Mouse (Mus musculus) yolk sac, embryonic 10.5 days (tissue): ENCODE data around the gene Hcfc1.
A peak's percentile ranks its signal among the peaks of the same experiment; 100 is the strongest.

Experiments used
- DNase-seq: peaks from one replicate; pipeline ENCODE4 v3.0.0-alpha.2; 2017; ENCODE audit warnings: low spot score

The Hcfc1 gene

GRCm38 (mm10) chrX:73966248-73967176, at the start of gene Hcfc1:
Gene Hcfc1 (minus strand): TSS chrX:73966357.
- peak; percentile 88 for DNase-seq

- DNase-seq, result no peak
These were observed 48.4 kb upstream of the Hcfc1 start for GRCm38 (mm10) chrX:74014597-74014996.

- DNase-seq, result no peak
These were observed 41.9 kb upstream of the Hcfc1 start for GRCm38 (mm10) chrX:74008063-74008462.

- DNase-seq, result no peak
These were observed 40.2 kb upstream of the Hcfc1 start for GRCm38 (mm10) chrX:74006401-74006800.

- no peak for DNase-seq
These were observed 37.5 kb upstream of the Hcfc1 start for GRCm38 (mm10) chrX:74003644-74004043.

GRCm38 (mm10) chrX:74001024-74001423, 34.9 kb upstream of the Hcfc1 start:
- no peak for DNase-seq

GRCm38 (mm10) chrX:73998911-73999869, 33.0 kb upstream of the Hcfc1 start:
- DNase-seq, result peak; percentile 65

- no peak for DNase-seq
These were observed 11.6 kb upstream of the Hcfc1 start for GRCm38 (mm10) chrX:73977783-73978182.

GRCm38 (mm10) chrX:73976283-73976682, 10.1 kb upstream of the Hcfc1 start:
- no peak for DNase-seq

GRCm38 (mm10) chrX:73972774-73973173, 6.6 kb upstream of the Hcfc1 start:
- DNase-seq, result no peak

- DNase-seq, result no peak
These were observed 4.6 kb upstream of the Hcfc1 start for GRCm38 (mm10) chrX:73970781-73971180.

- no peak for DNase-seq
These were observed 3.6 kb upstream of the Hcfc1 start for GRCm38 (mm10) chrX:73969729-73970128.

- DNase-seq, result no peak
These were observed 3.0 kb upstream of the Hcfc1 start for GRCm38 (mm10) chrX:73969167-73969566.

GRCm38 (mm10) chrX:73967177-73968075, 1.3 kb upstream of the Hcfc1 start:
- peak; percentile 89 for DNase-seq

- peak; percentile 35 for DNase-seq
These were observed 850 bp downstream of the Hcfc1 start for GRCm38 (mm10) chrX:73965307-73965706.

GRCm38 (mm10) chrX:73964363-73964762, 1.8 kb downstream of the Hcfc1 start:
- no peak for DNase-seq

- DNase-seq, result no peak
These were observed 11.2 kb downstream of the Hcfc1 start for GRCm38 (mm10) chrX:73954988-73955387.

GRCm38 (mm10) chrX:73952603-73953002, 13.6 kb downstream of the Hcfc1 start:
- no peak for DNase-seq

- no peak for DNase-seq
These were observed 16.8 kb downstream of the Hcfc1 start for GRCm38 (mm10) chrX:73949341-73949740.

GRCm38 (mm10) chrX:73948647-73949046, 17.5 kb downstream of the Hcfc1 start:
- no peak for DNase-seq

GRCm38 (mm10) chrX:73946896-73947295, 19.3 kb downstream of the Hcfc1 start:
- DNase-seq, result no peak

GRCm38 (mm10) chrX:73942294-73942693, 23.9 kb downstream of the Hcfc1 start:
- DNase-seq, result no peak
